Mouse (Mus musculus) Muller cell, postnatal 12 days (primary cell): ENCODE measurements around the gene Ppm1l.
A peak's percentile ranks its signal among the peaks of the same experiment; 100 is the strongest.

Experiments
- DNase-seq: peaks from one replicate; pipeline ENCODE4 v3.0.0-alpha.2; 2015; ENCODE audit errors: inconsistent ontology term

Ppm1l gene

DNA sequence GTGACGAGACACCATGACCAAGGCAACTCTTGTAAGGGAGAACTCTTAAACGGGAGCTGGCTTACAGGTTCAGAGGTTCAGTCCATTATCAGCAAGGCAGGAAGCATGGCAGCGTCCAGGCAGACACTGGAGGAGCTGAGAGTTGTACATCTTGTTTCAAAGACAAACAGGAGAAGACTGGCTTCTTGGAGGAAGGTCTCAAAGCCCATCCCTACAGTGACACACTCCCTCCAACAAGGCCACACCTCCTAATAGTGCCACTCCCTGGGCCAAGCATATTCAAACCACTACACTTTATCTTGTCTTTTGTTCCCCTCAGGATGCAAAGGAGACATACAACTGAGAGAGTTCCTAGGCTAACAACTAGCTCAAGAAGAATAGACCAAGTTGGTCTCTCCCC, 279.5 kb downstream of the Ppm1l start:
- DNase-seq = no peak

DNA sequence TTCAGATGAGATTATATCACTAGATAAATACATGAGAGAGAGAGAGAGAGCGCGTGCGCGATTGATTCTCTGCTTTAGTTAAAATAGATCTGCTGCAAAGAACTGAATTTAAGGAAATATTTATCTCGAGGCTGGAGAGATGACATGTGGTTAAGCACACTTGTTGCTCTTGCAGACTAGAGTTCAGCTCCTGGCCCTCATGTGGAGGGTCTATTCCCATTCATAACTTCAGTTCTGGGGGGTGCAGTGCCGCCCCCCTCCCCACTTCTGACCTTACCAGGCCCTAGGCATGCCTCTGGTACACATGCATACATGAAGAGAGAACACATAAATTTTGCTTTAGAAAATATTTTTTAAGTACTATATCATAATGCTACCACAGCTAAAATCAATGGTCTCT, 280.6 kb downstream of the Ppm1l start:
- no peak for DNase-seq

DNA sequence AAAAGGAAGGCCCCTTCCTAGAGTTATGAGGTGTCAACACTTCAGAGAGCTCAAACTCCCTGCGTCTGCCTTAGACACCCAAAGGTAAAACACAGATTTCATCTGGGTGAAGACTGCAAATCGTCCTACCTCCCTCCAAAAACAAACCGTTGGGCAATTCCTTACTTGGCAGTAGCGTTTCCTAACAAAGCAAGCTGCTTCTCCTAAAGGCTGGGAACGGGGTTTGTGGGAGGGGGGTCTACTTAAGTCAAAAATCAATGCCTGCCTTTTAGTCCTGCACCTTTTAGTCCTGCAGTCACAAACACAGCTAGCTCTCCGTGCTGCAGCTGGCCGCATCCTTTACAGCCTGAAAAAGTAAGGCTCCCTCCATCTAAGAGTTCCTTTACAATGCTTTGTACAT, 281.2 kb downstream of the Ppm1l start:
- DNase-seq = no peak

DNA sequence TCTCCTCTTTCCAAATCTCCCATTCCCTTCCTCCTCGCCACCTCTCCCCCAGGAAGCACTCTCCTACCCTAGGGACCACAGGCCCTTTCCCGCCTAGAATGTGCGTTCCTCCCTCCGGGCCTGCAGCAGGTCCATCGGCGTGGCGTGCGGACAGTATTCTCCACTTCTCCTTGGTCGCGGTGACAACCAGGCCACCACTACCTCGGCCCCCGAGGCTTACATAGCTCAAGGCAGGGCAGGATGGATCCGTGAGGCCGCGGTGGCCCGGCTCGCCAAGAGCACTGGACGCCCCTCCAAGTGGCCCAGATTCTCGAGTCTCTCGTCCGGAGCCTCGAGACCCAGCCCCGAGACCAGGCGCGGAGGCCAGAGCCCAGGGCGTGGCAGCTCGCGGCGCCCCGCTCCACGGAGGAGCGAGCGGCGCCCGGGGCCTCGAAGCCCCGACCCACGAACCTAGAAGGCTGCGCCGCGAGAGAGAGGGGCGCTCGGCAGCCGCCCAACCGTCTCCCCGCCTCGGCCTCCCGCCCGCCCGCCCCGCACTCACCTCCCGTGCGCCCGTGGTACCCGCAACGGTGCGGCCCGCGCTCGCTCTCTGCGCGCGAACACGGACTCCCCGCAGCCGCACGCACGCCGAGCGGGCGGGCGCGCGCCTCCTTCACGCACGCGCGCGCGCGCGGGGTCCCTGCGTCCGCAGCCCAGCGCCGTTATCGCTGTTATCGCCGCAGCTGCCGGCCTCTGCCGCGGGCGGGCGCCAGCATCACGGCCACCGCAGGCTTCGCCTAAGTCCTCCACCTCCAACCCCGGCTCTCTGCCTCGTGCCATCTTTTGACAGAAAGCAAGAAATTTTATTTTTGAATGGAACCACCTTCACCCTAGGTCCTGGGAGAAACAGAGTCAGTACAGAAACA, 281.9 kb downstream of the Ppm1l start, which contains the start of gene B3galnt1:
B3galnt1 (minus strand) TSS at position 700 of the 905 bp plus-strand sequence.
- peak; percentile 68 for DNase-seq

DNA sequence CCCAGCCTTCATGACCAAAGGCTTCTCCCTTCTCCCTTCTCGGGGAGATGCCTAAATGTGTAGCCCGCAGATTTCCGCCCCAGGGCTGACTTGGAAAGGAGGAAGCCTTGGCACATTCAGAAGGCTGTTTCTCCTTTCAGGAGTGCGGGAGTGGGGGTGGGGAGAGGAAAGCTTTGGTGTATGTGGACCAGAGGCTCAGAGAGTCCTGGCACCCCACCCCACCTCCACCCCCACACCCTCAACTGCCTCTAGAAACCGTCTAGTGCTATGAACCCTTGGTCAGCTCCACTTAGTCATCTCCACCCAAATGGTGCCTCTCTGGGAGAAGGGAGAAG, 282.5 kb downstream of the Ppm1l start:
- peak; percentile 43 for DNase-seq

DNA sequence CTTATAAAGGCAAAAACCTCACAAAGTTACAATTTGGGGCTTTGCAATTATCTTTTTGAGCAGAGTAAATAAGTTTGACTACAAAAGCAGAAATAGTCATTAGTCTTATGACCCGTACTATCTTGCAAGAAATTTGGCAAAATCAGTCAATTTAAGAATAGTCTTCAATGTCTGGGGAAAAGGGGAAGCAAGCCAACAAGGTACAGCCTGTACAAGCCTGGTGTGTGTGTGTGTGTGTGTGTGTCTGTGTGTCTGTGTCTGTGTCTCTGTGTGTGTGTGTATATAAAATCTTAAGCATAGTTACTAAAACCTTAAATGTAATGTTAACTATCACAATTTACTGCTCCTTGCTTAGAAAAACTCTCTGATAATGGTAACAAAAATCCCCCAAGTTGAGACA, 290.3 kb downstream of the Ppm1l start:
- DNase-seq = no peak

DNA sequence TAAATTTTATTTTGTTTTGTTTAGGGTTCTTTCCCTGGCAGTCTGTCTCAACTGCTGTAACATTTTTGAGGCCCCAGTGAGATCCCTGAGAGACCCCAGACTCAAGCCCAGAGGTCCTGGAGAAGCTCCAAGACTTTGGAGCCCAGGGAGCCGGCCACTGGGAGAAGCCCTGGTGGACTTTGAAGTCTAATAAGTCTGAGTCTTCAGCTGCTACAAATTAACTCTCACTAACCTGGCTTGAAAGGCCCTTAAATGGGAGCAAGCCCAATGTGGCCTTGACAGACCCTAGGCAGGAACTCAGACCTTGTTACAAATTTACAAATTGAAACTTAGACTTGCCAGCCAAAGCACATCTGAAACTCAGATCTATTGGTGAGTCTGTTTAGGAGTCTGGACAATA, 290.8 kb downstream of the Ppm1l start:
- no peak for DNase-seq

DNA sequence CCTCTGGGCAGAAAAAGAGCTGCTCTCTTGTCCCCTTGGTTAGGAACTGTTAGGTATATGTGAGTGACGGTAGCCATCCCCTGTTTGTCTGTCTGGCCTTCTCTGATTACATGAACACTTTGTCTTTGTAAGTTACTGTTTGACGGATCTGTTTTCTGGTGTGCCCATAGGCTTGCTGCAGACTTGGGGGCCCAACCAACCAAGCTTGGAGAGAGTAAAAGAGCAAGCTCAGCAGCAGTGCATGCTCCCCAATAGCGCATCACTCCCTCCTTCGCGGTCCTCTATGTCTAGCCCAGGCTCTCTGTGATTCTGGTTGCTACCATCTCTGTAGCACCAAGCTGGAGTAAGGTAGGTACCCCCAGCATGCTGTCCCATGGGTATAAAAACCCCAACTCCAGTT, 291.2 kb downstream of the Ppm1l start:
- no peak for DNase-seq
